Mouse (Mus musculus) left cerebral cortex, postnatal 10 days (tissue): ENCODE measurements at regions not wholly inside any gene's neighbourhood (a gene's known extent, or its start where the extent isn't known, plus 50 kb on each side); places are given as distances from the start of the nearest gene placed in this dataset.

Experiments
- DNase-seq, 2 experiments: peaks; one replicate each; pipeline ENCODE4 v3.0.0; 2021 to 2022; ENCODE audit warnings: low spot score in 2 of 2, mixed read lengths in 1 of 2; ENCODE audit errors: extremely low spot score in 1 of 2
- intact Hi-C: fragments of 180-260 bp; cut with DNase I; formaldehyde crosslinking; loops from one replicate; pipeline ENCODE4 v1.15.1; 2025

GRCm38 (mm10) chr17:10026770-10027169 lies 292.9 kb downstream of the Qk start:
- intact Hi-C loops = no loop called here
- DNase-seq = no peak

DNA sequence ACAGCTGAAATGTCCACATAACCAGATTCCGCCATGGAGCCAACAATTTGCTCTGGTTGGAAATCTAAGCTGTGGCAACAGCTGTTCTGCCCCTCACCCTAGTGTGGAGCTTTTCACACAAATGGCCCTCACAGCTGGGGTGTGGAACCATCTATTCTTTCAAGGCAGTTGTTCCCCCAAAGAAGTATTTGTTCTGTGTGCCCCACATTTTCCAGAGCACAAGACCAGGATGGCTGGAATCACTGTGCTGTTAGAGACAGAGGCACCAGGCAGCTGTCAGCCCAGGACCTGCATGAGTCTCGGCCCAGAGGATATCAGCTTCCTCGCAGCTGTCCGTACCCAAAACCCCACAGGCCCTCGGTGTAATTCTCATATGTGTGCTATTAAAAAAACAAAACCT lies 294.4 kb downstream of the Qk start:
- DNase-seq = no peak
- intact Hi-C loops = no loop called here

DNA sequence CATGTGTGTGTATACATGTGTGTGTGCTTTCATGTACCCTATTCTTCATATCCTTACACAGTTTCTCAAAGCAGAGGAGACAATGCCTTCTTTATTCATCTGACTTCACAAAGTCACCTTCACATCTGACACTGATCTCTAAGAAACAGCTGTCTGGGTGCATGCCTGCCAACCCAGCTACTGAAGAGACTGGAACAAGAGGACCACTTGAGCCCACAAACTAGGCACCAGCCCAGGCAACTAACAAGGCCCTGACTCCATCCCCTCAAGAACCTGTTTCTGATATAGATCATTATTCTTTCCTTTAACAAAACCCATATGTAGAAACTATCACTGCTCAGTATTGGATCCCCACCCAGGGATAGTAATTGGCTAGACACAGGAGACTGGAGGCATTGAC lies 295.3 kb downstream of the Qk start:
- intact Hi-C loops = no loop called here

DNA sequence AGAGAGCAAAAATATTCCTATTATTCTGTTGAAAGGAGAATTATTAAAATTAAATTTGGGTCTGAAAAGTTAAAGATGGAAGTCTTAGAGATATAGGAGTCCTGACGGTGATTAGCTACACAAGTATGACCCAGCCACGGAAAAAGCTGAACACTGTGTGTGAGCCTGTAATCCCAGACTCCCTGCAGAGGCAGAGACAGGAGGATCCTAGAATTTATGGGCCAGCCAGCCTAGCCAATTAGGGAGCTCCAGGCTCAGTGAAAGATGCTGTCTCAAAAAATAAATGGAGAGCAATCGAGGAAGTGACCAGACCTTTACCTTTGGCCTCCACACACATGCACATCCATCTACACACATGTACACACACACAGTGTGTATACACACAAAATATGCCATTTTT lies 307.5 kb downstream of the Qk start:
- DNase-seq = no peak
- intact Hi-C loops = no loop called here

More for the DNA sequence above, 295.3 kb downstream of the Qk start:
- no peak for DNase-seq

- DNase-seq = no peak
- intact Hi-C loops = no loop called here
Measured at GRCm38 (mm10) chr17:10011728-10012127, 307.9 kb downstream of the Qk start.

- DNase-seq = peak; percentile 12 to 30
- intact Hi-C loops = no loop called here
Measured at GRCm38 (mm10) chr17:10001071-10001591, 318.5 kb downstream of the Qk start.

DNA sequence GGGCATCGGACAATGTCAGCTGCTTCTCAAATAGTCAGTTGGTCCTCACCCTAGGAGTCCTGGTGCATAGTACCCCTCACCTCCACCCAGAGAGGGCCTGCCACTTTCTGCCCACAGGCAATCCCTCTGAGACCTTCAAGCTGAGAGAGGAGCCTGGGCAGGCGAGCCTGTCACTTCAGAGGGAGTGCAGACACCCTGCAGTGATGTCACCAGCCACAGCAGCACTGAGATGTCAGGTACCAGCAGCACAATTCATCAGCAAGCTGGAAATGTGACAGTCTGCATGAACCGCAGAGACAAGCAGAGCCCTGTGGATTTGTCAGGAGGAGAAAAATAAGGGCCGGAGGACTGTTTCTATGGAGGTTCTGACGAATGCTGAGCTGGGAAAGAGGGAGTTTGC lies 324.3 kb downstream of the Qk start:
- DNase-seq = no peak

DNA sequence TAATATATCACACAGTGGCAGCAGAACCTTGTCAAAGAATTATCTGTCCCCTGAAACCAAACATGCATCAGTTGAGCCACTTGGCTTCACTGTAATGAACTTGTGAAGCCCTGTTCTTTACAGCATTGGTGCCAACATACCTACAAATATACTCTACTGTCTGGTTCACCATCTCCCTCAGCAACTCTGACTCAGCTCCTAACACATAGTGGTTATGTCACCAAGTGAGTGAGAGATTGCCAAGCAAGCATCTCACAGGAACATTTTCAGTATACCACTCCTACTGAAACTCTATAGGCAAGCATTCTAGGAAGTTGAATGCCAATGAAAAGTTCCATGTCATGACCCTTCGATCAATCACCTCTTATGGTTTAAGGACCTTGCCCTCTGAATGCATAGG lies 321.2 kb upstream of the Pabpc6 start:
- intact Hi-C loops = no loop called here
- DNase-seq = no peak

More for the DNA sequence above, 324.3 kb downstream of the Qk start:
- intact Hi-C loops = no loop called here

DNA sequence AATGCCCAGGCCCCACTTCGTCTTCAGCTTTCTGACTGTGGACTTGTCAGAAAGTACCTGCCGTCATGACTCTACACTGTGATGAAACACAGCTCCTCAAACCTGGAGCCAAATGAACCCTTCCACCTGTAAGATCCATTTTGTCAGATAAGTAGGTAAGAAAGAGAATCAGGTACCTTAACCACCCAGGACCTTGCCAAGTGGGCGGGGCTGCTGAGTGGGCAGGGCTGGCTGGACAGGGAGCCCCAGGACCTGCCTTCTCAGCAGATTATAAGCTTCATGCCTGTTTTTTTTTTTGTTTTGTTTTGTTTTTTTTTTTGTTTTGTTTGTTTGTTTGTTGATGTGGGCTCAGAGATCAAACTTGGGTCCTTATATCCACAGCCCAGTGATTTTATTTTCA lies 311.8 kb upstream of the Pabpc6 start:
- DNase-seq = no peak

DNA sequence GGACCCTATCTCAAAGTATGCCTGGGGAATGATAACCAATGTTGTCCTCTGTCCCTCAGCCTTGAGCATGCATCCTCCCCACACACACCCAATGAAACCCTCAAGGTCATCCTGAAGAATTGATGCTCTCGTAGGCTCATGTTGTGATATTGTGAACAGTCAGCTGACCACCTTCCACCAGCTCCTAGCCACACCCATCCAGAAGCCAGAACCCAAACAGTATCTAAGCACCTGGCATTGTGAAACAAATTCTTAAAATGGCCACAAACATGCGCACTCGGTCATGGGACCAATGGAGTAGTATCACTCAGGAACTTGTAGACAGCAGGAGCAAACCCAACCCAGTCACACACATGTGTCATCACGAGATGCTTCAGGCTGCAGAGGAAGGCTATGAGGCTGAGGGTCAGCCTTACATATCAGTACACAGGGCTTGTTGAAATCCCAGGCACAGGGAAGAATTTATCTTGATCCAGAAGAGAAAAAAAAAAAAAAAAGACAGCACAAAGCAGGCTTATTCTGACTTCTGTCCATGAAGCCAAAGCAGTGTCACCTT lies 307.4 kb upstream of the Pabpc6 start:
- no peak for DNase-seq
- intact Hi-C loops = no loop called here

More for the DNA sequence above, 311.8 kb upstream of the Pabpc6 start:
- intact Hi-C loops = no loop called here

- no peak for DNase-seq
- intact Hi-C loops = no loop called here
Measured at GRCm38 (mm10) chr17:9975995-9976394, 306.5 kb upstream of the Pabpc6 start.

- intact Hi-C loops = no loop called here
Measured at GRCm38 (mm10) chr17:9975153-9975552, 305.6 kb upstream of the Pabpc6 start.

GRCm38 (mm10) chr17:9967988-9968387 lies 298.5 kb upstream of the Pabpc6 start:
- intact Hi-C loops = no loop called here
- DNase-seq = no peak

More at GRCm38 (mm10) chr17:9975153-9975552, 305.6 kb upstream of the Pabpc6 start:
- DNase-seq = no peak

DNA sequence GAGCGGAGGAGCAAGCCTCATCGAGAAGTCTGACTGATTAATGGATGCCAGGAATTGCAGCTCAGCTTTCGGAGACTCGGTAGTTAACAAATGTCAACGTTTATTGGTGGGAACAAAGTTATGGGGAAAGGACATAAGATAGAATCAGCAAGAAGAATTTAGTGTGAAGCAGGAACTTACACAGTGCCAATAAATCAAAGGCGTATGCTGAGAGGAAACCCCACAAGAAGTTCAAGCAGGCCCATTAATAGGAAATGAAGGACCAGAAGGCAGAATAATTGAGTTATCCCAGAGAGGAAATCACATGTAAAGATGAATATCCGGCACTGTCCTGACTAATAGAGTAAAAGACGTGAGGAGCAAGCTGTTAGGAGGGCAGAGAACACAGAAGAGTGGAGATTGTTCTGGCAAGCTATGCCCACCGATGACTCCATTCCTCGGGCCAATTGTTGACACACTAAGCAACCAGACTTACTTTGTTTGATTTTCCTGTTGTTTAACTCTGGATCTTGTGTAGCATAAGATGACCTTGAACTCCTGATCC lies 293.4 kb upstream of the Pabpc6 start:
- intact Hi-C loops = no loop called here

GRCm38 (mm10) chr17:9948985-9949667 lies 279.6 kb upstream of the Pabpc6 start:
- DNase-seq = no peak
- intact Hi-C loops = no loop called here

More for the DNA sequence above, 293.4 kb upstream of the Pabpc6 start:
- no peak for DNase-seq

- intact Hi-C loops = no loop called here
- no peak for DNase-seq
Measured at GRCm38 (mm10) chr17:9947609-9948008, 278.1 kb upstream of the Pabpc6 start.

GRCm38 (mm10) chr17:9944513-9944912 lies 275.0 kb upstream of the Pabpc6 start:
- intact Hi-C loops = no loop called here
- no peak for DNase-seq

GRCm38 (mm10) chr17:9942171-9942570 lies 272.7 kb upstream of the Pabpc6 start:
- no peak for DNase-seq
- intact Hi-C loops = no loop called here

GRCm38 (mm10) chr17:9939576-9939975 lies 270.1 kb upstream of the Pabpc6 start:
- no peak for DNase-seq
- intact Hi-C loops = no loop called here

GRCm38 (mm10) chr17:9938426-9938825 lies 268.9 kb upstream of the Pabpc6 start:
- intact Hi-C loops = no loop called here
- no peak for DNase-seq
